In genomic region chr9:36973486-36974227, GRCm38 (mm10) we compare ENCODE assay signal across 8 mouse cellular contexts.
A peak's percentile ranks its signal among the peaks of the same experiment; 100 is the strongest.
DNase-seq lines count a peak whose midpoint lies in the region.

No protein-coding gene starts in this region.

- peak; percentile 58 for DNase-seq in cerebellum, adult 11 months
- no peak for DNase-seq in cerebellum, postnatal 4 days (ENCODE audit: low spot score in 2 of 2)
- DNase-seq in kidney, adult 9 months: peak; percentile 13
- DNase-seq in kidney, adult 18-20 months: no peak
- peak; percentile 61 to 69 for DNase-seq in cerebellum, adult 18-20 months
- peak; percentile 75 for DNase-seq in layer of hippocampus, adult 11-12 months (ENCODE audit: low spot score)
- DNase-seq in spleen, adult 12 weeks (ENCODE audit: low spot score): no peak
- no peak for DNase-seq in natural killer cell, adult 2 months (ENCODE audit: low spot score in 2 of 2)

Comparison
In these comparisons a context has a peak if more than half of its experiments do, and no peak if none do; other contexts are left out.
1. DNase-seq: peak in cerebellum, adult 11 months (single experiment), kidney, adult 9 months (single experiment), cerebellum, adult 18-20 months (2 of 2) and layer of hippocampus, adult 11-12 months (single experiment); none in cerebellum, postnatal 4 days (0 of 2), kidney, adult 18-20 months (single experiment), spleen, adult 12 weeks (single experiment) and natural killer cell, adult 2 months (0 of 2).